Mouse (Mus musculus) thymus, adult 2 months (tissue): ENCODE results near the gene Rasa3. TPM values are rescaled to one million over a fixed set of nuclear protein-coding genes. Genes with fewer than 3 reads are reported as not detected.
A peak's percentile ranks its signal among the peaks of the same experiment; 100 is the strongest.

Source experiments
- DNase-seq: peaks from one replicate; pipeline ENCODE4 v3.0.0; 2021
- H3K27ac ChIP-seq: fragments of 200-500 bp; 2 replicates; pipeline ENCODE4 v1.5.1; 2012; ENCODE audit warnings: low read length, control low read depth; ENCODE audit not compliant: control insufficient read depth, insufficient read depth
- H3K27me3 ChIP-seq: fragments of 200-500 bp; 2 replicates; pipeline ENCODE4 v1.6.1; 2012; ENCODE audit warnings: mild to moderate bottlenecking, low read length, moderate library complexity, mixed read lengths; ENCODE audit not compliant: control insufficient read depth, insufficient read depth
- H3K36me3 ChIP-seq: fragments of 200-500 bp; 2 replicates; pipeline ENCODE4 v1.6.1; 2012; ENCODE audit warnings: mild to moderate bottlenecking, low read length, moderate library complexity; ENCODE audit not compliant: control insufficient read depth, insufficient read depth
- H3K4me1 ChIP-seq: fragments of 200-500 bp; replicated peaks from 2 replicates; pipeline ENCODE4 v1.6.1; 2012; ENCODE audit warnings: low read length; ENCODE audit not compliant: control insufficient read depth, insufficient read depth
- H3K4me3 ChIP-seq: fragments of 200-500 bp; 2 replicates; pipeline ENCODE4 v1.5.1; 2012; ENCODE audit warnings: mild to moderate bottlenecking, low read length, control low read depth, moderate library complexity; ENCODE audit not compliant: control insufficient read depth, insufficient read depth
- CTCF ChIP-seq: fragments of 200-500 bp; IDR thresholded peaks from 2 replicates; pipeline ENCODE4 v1.5.1; 2012; ENCODE audit warnings: mild to moderate bottlenecking, control low read depth, low read length, moderate library complexity, borderline replicate concordance; ENCODE audit not compliant: control insufficient read depth, poor library complexity, insufficient read depth; ENCODE audit errors: extremely low read depth
- POLR2A ChIP-seq: fragments of 200-500 bp; IDR thresholded peaks from 2 replicates; pipeline ENCODE4 v1.6.1; 2012; ENCODE audit warnings: mild to moderate bottlenecking, low read length, control low read depth, moderate library complexity; ENCODE audit not compliant: control insufficient read depth, poor library complexity, insufficient read depth; ENCODE audit errors: extremely low read depth
- WGBS: fragments of 180-500 bp; shearing (Covaris S2); methylation state at CpG from one replicate; pipeline ENCODE4 v1.1.7; 2018; 5-methylcytosine and 5-hydroxymethylcytosine counted together
- polyA plus RNA-seq: library from polyadenylated mRNA; depleted of rRNA; stranded (reverse); fragments of >200 nt; gene quantifications from 2 replicates; pipeline ENCODE4 v1.2.3, GENCODE M21; 2012

Rasa3 gene
- polyA plus RNA-seq, 1 experiment, result 57.5 TPM

DNA sequence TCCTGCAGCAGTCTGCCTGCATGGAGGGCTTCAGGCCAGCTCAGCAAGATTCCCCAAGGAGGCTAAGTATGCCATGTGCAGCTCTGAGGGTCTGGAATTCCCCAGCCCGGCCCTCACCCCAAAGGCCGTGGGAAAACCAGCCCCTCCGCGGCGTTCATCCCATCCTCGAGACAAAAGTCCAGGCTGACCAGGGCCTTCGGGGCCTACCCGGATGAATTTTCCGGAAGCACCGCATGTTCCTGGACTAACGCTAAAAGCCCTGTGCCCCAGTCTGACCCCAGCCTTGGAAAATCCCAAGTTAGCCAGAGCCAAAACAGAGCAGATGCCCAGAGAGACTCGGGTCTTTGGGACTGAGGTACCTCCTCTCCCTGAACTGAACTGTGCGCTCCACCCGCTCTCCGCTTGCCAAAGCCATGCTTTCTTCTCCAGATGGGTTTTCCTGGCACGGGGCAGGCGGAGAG lies 7.4 kb downstream of the Rasa3 start:
- DNase-seq, result no peak
- H3K36me3 ChIP-seq, result no peaks in the 10 kb centered on the region
- H3K4me3 ChIP-seq, result no peak overlapping the region
- no peak for TF ChIP-seq POLR2A
- no peak for TF ChIP-seq CTCF
- peaks cover 17% of the 10 kb centered on the region for H3K4me1 ChIP-seq
- 94% methylated on average over 17 of the region's 17 CpGs for WGBS
- H3K27ac ChIP-seq, result no peak overlapping the region
- H3K27me3 ChIP-seq, result no peaks in the 10 kb centered on the region

DNA sequence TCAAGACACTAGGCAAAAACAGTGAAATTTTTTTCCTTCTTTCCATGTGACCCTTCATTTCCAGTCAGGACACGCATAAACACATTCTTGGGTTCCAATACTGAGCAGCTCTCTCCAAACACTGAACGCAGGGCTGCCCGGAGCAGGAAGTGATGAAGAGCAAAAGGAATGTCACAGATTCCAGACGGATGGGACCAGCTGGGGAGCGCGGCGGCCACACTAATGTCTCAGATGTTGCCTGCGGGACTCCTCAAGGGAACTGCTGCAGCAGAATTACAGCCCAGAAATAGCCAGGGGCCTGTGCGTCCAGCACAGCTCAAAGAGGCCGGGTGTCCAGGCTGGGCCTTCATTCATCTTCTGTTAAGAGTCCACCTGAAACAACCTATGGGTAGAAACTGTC lies 9.0 kb downstream of the Rasa3 start:
- Histone ChIP-seq H3K36me3 (no peaks in the 10 kb centered on the region), H3K4me3 (no peak overlapping the region), H3K27me3 (no peaks in the 10 kb centered on the region), H3K27ac (no peak overlapping the region), H3K4me1 (peaks cover 3% of the 10 kb centered on the region; the same call in 1 of the 2 replicates)
- TF ChIP-seq POLR2A, result no peak
- no peak for TF ChIP-seq CTCF
- WGBS, result 96% methylated on average over 10 of the region's 10 CpGs
- no peak for DNase-seq

DNA sequence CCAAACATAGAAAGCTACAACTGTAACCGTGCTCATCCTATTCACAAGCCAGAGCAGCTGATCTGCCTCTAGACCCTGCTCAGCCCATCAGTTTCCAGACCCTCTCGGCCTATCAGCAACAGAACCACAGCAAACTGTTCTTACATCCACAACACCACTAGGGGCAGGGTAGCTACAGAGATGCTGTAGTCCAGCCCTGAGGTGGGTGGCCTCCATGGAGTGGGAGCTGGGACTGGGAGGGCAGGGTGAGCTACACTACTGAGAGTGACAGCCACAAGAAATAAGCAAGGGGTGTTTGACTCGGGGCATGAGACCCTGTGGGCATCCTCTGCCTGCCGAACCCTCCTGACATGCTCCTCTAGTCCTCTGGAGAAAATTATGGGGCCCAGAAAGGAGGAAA lies 9.5 kb downstream of the Rasa3 start:
- no peak for DNase-seq
- H3K36me3 ChIP-seq, result no peaks in the 10 kb centered on the region
- no peak for TF ChIP-seq POLR2A
- 0 out of 2 replicates have a peak, but pooled peaks have one; percentile 17 for TF ChIP-seq CTCF
- H3K27ac ChIP-seq, result no peak overlapping the region; the same call in 1 of the 2 replicates
- H3K4me1 ChIP-seq, result no peaks in the 10 kb centered on the region; the same call in 1 of the 2 replicates
- H3K4me3 ChIP-seq, result no peak overlapping the region
- WGBS, result 92% methylated on average over 4 of the region's 4 CpGs
- H3K27me3 ChIP-seq, result no peaks in the 10 kb centered on the region

DNA sequence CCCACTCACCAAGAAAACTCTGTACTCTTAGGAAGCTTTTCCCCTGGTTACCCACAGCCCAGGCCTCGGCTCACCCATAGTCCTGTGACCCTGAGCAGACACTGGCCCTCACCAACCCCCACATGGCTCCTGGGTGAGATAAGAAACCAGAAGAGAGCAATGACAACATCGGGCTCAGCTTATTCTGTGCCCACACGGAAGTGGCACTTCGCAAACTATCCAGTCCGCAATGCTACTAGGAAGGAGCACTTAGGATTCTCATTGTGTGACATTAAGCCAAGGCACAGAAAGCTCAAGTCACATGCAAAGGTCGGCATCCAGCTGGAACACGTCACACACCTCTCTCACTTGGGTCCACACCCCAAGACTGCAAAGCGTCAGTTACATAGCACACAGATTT lies 11.5 kb downstream of the Rasa3 start:
- H3K4me3 ChIP-seq, result no peak overlapping the region
- WGBS, result 88% methylated on average over 8 of the region's 8 CpGs
- DNase-seq, result no peak
- TF ChIP-seq CTCF (no peak), POLR2A (no peak)
- no peaks in the 10 kb centered on the region for H3K36me3 ChIP-seq
- H3K4me1 ChIP-seq, result no peaks in the 10 kb centered on the region; the same call in 1 of the 2 replicates
- no peaks in the 10 kb centered on the region for H3K27me3 ChIP-seq
- H3K27ac ChIP-seq, result no peak overlapping the region

DNA sequence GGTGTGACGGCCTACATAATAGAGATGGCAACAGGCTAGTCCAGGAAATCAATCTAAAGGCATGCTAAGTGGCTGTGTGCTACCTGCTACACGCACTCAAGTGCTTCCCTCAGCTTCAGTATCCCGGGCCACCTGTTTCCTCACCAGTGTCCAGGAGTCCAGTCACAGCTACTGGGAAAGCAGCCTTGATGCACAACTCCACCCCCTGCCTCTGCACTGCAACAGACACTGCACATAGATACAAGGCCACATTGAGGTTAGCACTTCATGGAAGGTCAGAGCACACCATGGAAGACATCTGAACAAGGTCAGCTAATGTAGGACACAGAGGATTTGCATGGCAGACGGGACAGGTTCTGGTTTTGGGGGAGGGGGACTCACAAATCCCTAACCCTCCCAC lies 11.9 kb downstream of the Rasa3 start:
- H3K36me3 ChIP-seq, result no peaks in the 10 kb centered on the region
- no peak overlapping the region for H3K27ac ChIP-seq
- H3K4me1 ChIP-seq, result peaks cover 2% of the 10 kb centered on the region; the same call in 1 of the 2 replicates
- no peak for DNase-seq
- no peak overlapping the region for H3K4me3 ChIP-seq
- no peak for TF ChIP-seq CTCF
- TF ChIP-seq POLR2A, result no peak
- no peaks in the 10 kb centered on the region for H3K27me3 ChIP-seq
- 93% methylated on average over 4 of the region's 4 CpGs for WGBS

DNA sequence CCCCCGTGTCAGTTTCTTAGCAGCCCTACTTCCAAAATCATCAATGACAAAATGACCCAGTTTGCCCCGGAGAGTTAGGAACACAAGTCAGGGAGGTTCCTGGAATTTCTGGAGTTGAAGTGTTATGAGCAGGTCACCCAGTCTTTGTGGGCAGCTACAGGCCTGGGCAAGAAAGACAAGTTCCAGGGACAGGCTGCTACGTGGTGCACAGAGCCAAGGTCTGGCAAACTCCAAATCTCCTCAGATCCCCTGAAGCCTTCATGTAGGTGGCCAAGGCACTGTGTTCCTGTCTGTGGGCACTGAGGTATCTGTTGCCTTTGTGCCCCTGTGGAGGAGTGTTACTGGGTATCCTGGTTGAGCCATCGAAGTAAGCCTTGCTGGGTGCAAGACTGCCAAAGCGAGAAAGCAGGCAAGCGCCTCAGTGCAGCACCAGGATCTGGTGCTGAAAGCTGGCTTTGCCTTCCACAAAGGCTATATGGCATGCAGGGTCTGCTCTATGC lies 12.6 kb downstream of the Rasa3 start:
- whole genome bisulfite sequencing, result 91% methylated on average over 6 of the region's 6 CpGs
- Histone ChIP-seq H3K4me1 (peaks cover 6% of the 10 kb centered on the region; the same call in 1 of the 2 replicates), H3K4me3 (no peak overlapping the region), H3K27me3 (no peaks in the 10 kb centered on the region), H3K27ac (no peak overlapping the region), H3K36me3 (no peaks in the 10 kb centered on the region)
- DNase-seq, result no peak
- TF ChIP-seq CTCF (no peak), POLR2A (no peak)

DNA sequence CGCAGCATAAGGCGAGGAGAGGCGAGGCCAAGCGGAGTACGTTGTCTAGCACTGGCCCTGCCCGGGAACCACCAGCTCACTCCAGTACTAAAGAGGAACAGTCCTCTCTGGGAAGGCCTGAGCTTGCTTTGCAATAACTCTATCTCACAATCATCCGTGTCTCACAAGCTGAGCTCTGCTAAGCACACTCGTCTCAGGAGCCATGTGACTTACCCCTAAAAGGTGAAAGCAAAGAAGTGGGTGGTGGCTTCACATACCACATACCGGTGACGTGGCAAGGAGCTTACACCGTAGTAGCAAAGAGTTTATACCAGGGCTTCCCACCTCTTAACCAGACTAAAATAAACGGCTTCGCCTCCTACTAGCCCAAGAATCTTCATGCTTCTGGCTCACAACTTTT lies 17.1 kb downstream of the Rasa3 start:
- peaks cover 6% of the 10 kb centered on the region; the same call in 1 of the 2 replicates for H3K4me1 ChIP-seq
- no peak overlapping the region for H3K4me3 ChIP-seq
- no peak for TF ChIP-seq POLR2A
- TF ChIP-seq CTCF, result no peak
- H3K27ac ChIP-seq, result no peak overlapping the region
- no peaks in the 10 kb centered on the region for H3K27me3 ChIP-seq
- 62% methylated on average over 13 of the region's 13 CpGs for WGBS
- no peaks in the 10 kb centered on the region for H3K36me3 ChIP-seq
- no peak for DNase-seq
